Mouse (Mus musculus) midbrain, postnatal 0 days (tissue): ENCODE results near the gene Zbtb8os. TPM values are rescaled to one million over a fixed set of nuclear protein-coding genes. Genes with fewer than 3 reads are reported as not detected.

Source experiments
- ATAC-seq: fragments of 200-750 bp; cut with Nextera tagmentation; 2 replicates; pipeline ENCODE4 v1.8.0; 2017; ENCODE audit warnings: moderate number of reproducible peaks, mild to moderate bottlenecking, moderate TSS enrichment, moderate library complexity; ENCODE audit not compliant: low FRiP score
- DNase-seq: peaks from one replicate; pipeline ENCODE4 v3.0.0-alpha.2; 2015; ENCODE audit warnings: low spot score
- H3K27ac ChIP-seq: fragments of 300-500 bp; sonication (generic); 2 replicates; pipeline ENCODE4 v1.5.1; 2014; ENCODE audit warnings: low read depth, mild to moderate bottlenecking, low read length, mixed read lengths
- H3K27me3 ChIP-seq: fragments of 300-500 bp; sonication (generic); 2 replicates; pipeline ENCODE4 v1.6.1; 2014; ENCODE audit warnings: low read length, control low read depth, mixed read lengths; ENCODE audit not compliant: insufficient read depth
- H3K36me3 ChIP-seq: fragments of 300-500 bp; sonication (generic); 2 replicates; pipeline ENCODE4 v1.6.1; 2014; ENCODE audit warnings: low read length, control low read depth, mixed read lengths; ENCODE audit not compliant: insufficient read depth
- H3K4me1 ChIP-seq: fragments of 300-500 bp; sonication (generic); 2 replicates; pipeline ENCODE4 v1.6.1; 2014; ENCODE audit warnings: mild to moderate bottlenecking, control low read depth, antibody characterized with exemption, low read length, mixed read lengths; ENCODE audit not compliant: insufficient read depth
- H3K4me2 ChIP-seq: fragments of 300-500 bp; sonication (generic); 2 replicates; pipeline ENCODE4 v1.6.1; 2014; ENCODE audit warnings: low read depth, mild to moderate bottlenecking, low read length, mixed read lengths; ENCODE audit not compliant: poor library complexity, severe bottlenecking
- H3K4me3 ChIP-seq: fragments of 300-500 bp; sonication (generic); 2 replicates; pipeline ENCODE4 v1.5.1; 2014; ENCODE audit warnings: low read depth, mild to moderate bottlenecking, low read length, moderate library complexity
- H3K9ac ChIP-seq: fragments of 300-500 bp; sonication (generic); replicated peaks from 2 replicates; pipeline ENCODE4 v1.6.1; 2014; ENCODE audit warnings: mild to moderate bottlenecking, low read length, moderate library complexity, mixed read lengths; ENCODE audit not compliant: poor library complexity, severe bottlenecking
- H3K9me3 ChIP-seq: fragments of 300-500 bp; sonication (generic); 2 replicates; pipeline ENCODE4 v1.6.1; 2016; ENCODE audit warnings: low read length, control low read depth
- CTCF ChIP-seq: IDR thresholded peaks from 2 replicates; pipeline ENCODE4 v1.5.1; 2016; ENCODE audit warnings: antibody characterized with exemption, mild to moderate bottlenecking
- WGBS: fragments of 180-500 bp; shearing (Covaris S2); extraction: QIAGEN DNeasy Blood & Tissue Kit; methylation state at CpG from one replicate; pipeline ENCODE4 v1.1.7; 2014; 5-methylcytosine and 5-hydroxymethylcytosine counted together
- polyA plus RNA-seq: library from polyadenylated mRNA; unstranded; fragments of >200 nt; fragmentation: Nextera tagmentation; extraction: Ambion mirVana; gene quantifications from 2 replicates; pipeline ENCODE4 v1.2.1, GENCODE M21; 2015
- total RNA-seq: library from RNA; depleted of rRNA; stranded (reverse); fragments of >200 nt; gene quantifications from 2 replicates; pipeline ENCODE4 v1.2.3, GENCODE M21; 2014

The Zbtb8os gene
- total and polyA plus RNA-seq, 2 experiments from 2014 or later, result 4.1 to 15.6 TPM

- no peak for DNase-seq
- Histone ChIP-seq H3K4me2 (no peak overlapping the region), H3K36me3 (no peaks in the 10 kb centered on the region), H3K4me3 (no peak overlapping the region), H3K27me3 (no peaks in the 10 kb centered on the region), H3K9ac (no peak overlapping the region), H3K9me3 (no peaks in the 10 kb centered on the region), H3K27ac (no peak overlapping the region), H3K4me1 (no peaks in the 10 kb centered on the region)
- ATAC-seq, result no peak
- WGBS, result 55% methylated on average over 10 of the region's 10 CpGs
- TF ChIP-seq CTCF, result no peak
Observed at GRCm38 (mm10) chr4:129299121-129299520, 36.4 kb upstream of the Zbtb8os start.

- no peaks in the 10 kb centered on the region for H3K4me1 ChIP-seq
- ATAC-seq (no peak), DNase-seq (no peak)
- no peak for TF ChIP-seq CTCF
- H3K4me3 ChIP-seq, result no peak overlapping the region
- H3K9me3 ChIP-seq, result no peaks in the 10 kb centered on the region
- no peak overlapping the region for H3K9ac ChIP-seq
- WGBS, result 68% methylated on average over 5 of the region's 5 CpGs
- H3K27me3 ChIP-seq, result no peaks in the 10 kb centered on the region
- H3K27ac ChIP-seq, result no peak overlapping the region
- H3K4me2 ChIP-seq, result no peak overlapping the region
- H3K36me3 ChIP-seq, result peaks cover 13% of the 10 kb centered on the region; the same call in 1 of the 2 replicates
Observed at GRCm38 (mm10) chr4:129303401-129303800, 32.1 kb upstream of the Zbtb8os start.

GRCm38 (mm10) chr4:129303816-129304215 is 31.7 kb upstream of the Zbtb8os start:
- DNase-seq, result no peak
- 89% methylated on average over 9 of the region's 9 CpGs for WGBS
- H3K4me3 ChIP-seq, result no peak overlapping the region
- ATAC-seq, result no peak
- H3K27ac ChIP-seq, result no peak overlapping the region
- no peak for TF ChIP-seq CTCF
- no peaks in the 10 kb centered on the region for H3K27me3 ChIP-seq
- no peak overlapping the region for H3K9ac ChIP-seq
- H3K9me3 ChIP-seq, result no peaks in the 10 kb centered on the region
- peaks cover 17% of the 10 kb centered on the region; the same call in 1 of the 2 replicates for H3K36me3 ChIP-seq
- H3K4me1 ChIP-seq, result no peaks in the 10 kb centered on the region
- H3K4me2 ChIP-seq, result no peak overlapping the region

GRCm38 (mm10) chr4:129304306-129304705 is 31.2 kb upstream of the Zbtb8os start:
- no peak overlapping the region for H3K4me2 ChIP-seq

GRCm38 (mm10) chr4:129307936-129308335 is 27.6 kb upstream of the Zbtb8os start:
- H3K9ac ChIP-seq, result no peak overlapping the region
- H3K9me3 ChIP-seq, result no peaks in the 10 kb centered on the region
- DNase-seq, result no peak
- no peak for TF ChIP-seq CTCF
- H3K4me3 ChIP-seq, result no peak overlapping the region
- no peak overlapping the region for H3K4me2 ChIP-seq
- no peaks in the 10 kb centered on the region for H3K4me1 ChIP-seq
- WGBS, result 100% methylated on average over 1 of the region's 1 CpGs
- ATAC-seq, result no peak
- no peaks in the 10 kb centered on the region for H3K27me3 ChIP-seq
- H3K27ac ChIP-seq, result no peak overlapping the region
- peaks cover 34% of the 10 kb centered on the region for H3K36me3 ChIP-seq

More at GRCm38 (mm10) chr4:129304306-129304705, 31.2 kb upstream of the Zbtb8os start:
- H3K4me3 ChIP-seq, result no peak overlapping the region
- H3K36me3 ChIP-seq, result peaks cover 19% of the 10 kb centered on the region; the same call in 1 of the 2 replicates
- H3K9ac ChIP-seq, result no peak overlapping the region
- 75% methylated on average over 1 of the region's 1 CpGs for WGBS
- no peaks in the 10 kb centered on the region for H3K9me3 ChIP-seq
- DNase-seq, result no peak
- TF ChIP-seq CTCF, result no peak
- H3K27me3 ChIP-seq, result no peaks in the 10 kb centered on the region
- H3K27ac ChIP-seq, result no peak overlapping the region
- H3K4me1 ChIP-seq, result no peaks in the 10 kb centered on the region
- ATAC-seq, result no peak

GRCm38 (mm10) chr4:129313886-129314285 is 21.6 kb upstream of the Zbtb8os start:
- Histone ChIP-seq H3K4me1 (no peaks in the 10 kb centered on the region), H3K27ac (no peak overlapping the region), H3K36me3 (peaks cover 61% of the 10 kb centered on the region), H3K4me2 (no peak overlapping the region), H3K9me3 (no peaks in the 10 kb centered on the region), H3K4me3 (no peak overlapping the region), H3K9ac (no peak overlapping the region), H3K27me3 (no peaks in the 10 kb centered on the region)
- no peak for TF ChIP-seq CTCF
- 83% methylated on average over 3 of the region's 3 CpGs for WGBS
- ATAC-seq, result no peak
- DNase-seq, result no peak
